Mouse (Mus musculus) heart, adult 2 months (tissue): Measurements from ENCODE around the gene Spef1.

ENCODE experiments used
- CTCF ChIP-seq: fragments of 200-600 bp; IDR thresholded peaks from 2 replicates; pipeline ENCODE4 v1.8.1; 2022; ENCODE audit warnings: antibody characterized with exemption, mild to moderate bottlenecking, moderate library complexity
- POLR2A ChIP-seq: fragments of 200-500 bp; IDR thresholded peaks from 2 replicates; pipeline ENCODE4 v1.6.1; 2011; ENCODE audit warnings: mild to moderate bottlenecking, low read depth, low read length, control low read depth; ENCODE audit not compliant: insufficient read depth

GRCm38 (mm10) chr2:131174700-131175099 lies 12.4 kb downstream of the Spef1 start:
- TF ChIP-seq POLR2A (peak; percentile 67), CTCF (no peak)
